ENCODE assay signal across 10 mouse cellular contexts in the genomic region with DNA sequence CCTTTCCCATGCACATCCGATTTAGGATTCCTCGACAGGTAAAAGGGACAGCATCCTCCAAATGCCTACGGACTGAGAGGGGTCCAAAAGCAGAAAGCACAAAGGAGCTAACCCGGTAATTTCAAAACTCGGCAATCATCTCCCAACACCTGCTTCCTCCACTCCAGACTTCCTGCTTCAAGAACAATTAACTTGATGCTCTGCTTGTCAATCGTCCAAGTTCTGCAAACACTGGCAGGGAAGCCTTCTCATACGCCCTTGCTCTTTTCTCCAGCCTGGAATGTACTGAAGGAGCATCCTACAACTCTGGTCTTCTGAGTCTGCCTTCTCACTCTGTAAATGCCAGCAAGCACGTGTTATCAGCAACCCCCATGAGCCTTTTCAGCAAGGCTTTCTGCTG. TPM values are rescaled to one million over a fixed set of nuclear protein-coding genes. Genes with fewer than 3 reads are reported as not detected.
A peak's percentile ranks its signal among the peaks of the same experiment; 100 is the strongest.
DNase-seq lines count a peak whose midpoint lies in the region; ATAC-seq and TF ChIP-seq lines count a peak whose summit lies in the region.
"Had no signal": no experiment of that assay in that cellular context is flagged by ENCODE, and none has a peak within 500 bp of the region (broad histone marks: within the 10 kb centered on the region; RNA-seq: fewer than 3 reads in every experiment).

No protein-coding gene starts in this region.

- H3K79me2 ChIP-seq in heart, adult 2 months (replicated peaks; ENCODE audit: control insufficient read depth, insufficient read depth, low read length) = no peaks in the 10 kb centered on the region

- no peak overlapping the region for H3K4me3 ChIP-seq in intestine, embryonic 16.5 days (ENCODE audit: low read length)
- no peak overlapping the region for H3K4me3 ChIP-seq in intestine, embryonic 15.5 days (replicated peaks)
- H3K4me3 ChIP-seq in heart, adult 2 months = no peak overlapping the region
- H3K4me3 ChIP-seq in lung, postnatal 0 days (ENCODE audit: low read depth, low read length) = no peak overlapping the region

- peak; percentile 81; the same call in 1 of the 2 replicates for TF ChIP-seq EP300 in heart, adult 2 months (IDR thresholded peaks at IDR 0.05; ENCODE audit: insufficient read depth, low read depth, low read length)
- peak; percentile 93 for TF ChIP-seq EP300 in lung, postnatal 0 days (IDR thresholded peaks at IDR 0.05)

- no peaks in the 10 kb centered on the region for H3K9me3 ChIP-seq in intestine, embryonic 16.5 days (ENCODE audit: control insufficient read depth, low read length)
- no peaks in the 10 kb centered on the region for H3K9me3 ChIP-seq in intestine, embryonic 15.5 days
- H3K9me3 ChIP-seq in lung, postnatal 0 days (ENCODE audit: low read length) = no peaks in the 10 kb centered on the region

- H3K4me2 ChIP-seq in intestine, embryonic 16.5 days (ENCODE audit: low read depth, low read length) = no peak overlapping the region
- no peak overlapping the region for H3K4me2 ChIP-seq in intestine, embryonic 15.5 days (replicated peaks)
- no peak overlapping the region for H3K4me2 ChIP-seq in lung, postnatal 0 days (replicated peaks; ENCODE audit: low read depth, low read length)

- no peak overlapping the region for H3K27ac ChIP-seq in intestine, embryonic 16.5 days (ENCODE audit: low read length)
- no peak overlapping the region for H3K27ac ChIP-seq in intestine, embryonic 15.5 days
- H3K27ac ChIP-seq in heart, adult 2 months = peak overlapping the region; percentile 51
- no peak overlapping the region for H3K27ac ChIP-seq in lung, postnatal 0 days (ENCODE audit: low read length)

- peak; percentile 71; the same call in 1 of the 2 replicates for TF ChIP-seq POLR2A in heart, adult 2 months (IDR thresholded peaks at IDR 0.05; ENCODE audit: insufficient read depth, low read depth, low read length)

- H3K36me3 ChIP-seq in intestine, embryonic 16.5 days (ENCODE audit: control insufficient read depth, insufficient read depth, low read length) = peaks cover 15% of the 10 kb centered on the region; the same call in 1 of the 2 replicates
- 0 out of 2 replicates have a peak, but pooled peaks cover 13% of the 10 kb centered on the region for H3K36me3 ChIP-seq in intestine, embryonic 15.5 days
- peaks cover 11% of the 10 kb centered on the region for H3K36me3 ChIP-seq in heart, adult 2 months (ENCODE audit: control insufficient read depth, insufficient read depth, low read length)
- peaks cover 21% of the 10 kb centered on the region for H3K36me3 ChIP-seq in lung, postnatal 0 days (ENCODE audit: insufficient read depth, low read length)

- intact Hi-C loops in heart, adult 2 months (cut with DNase I) = loop anchor here (2.0 kb wide), 2 partner anchors 19 to 37 kb away; partner anchors contain the start of gene Efnb2
- intact Hi-C loops in heart, postnatal 25 days (cut with DNase I) = no loop called here

- peak; percentile 26; the same call in 1 of the 2 replicates for ATAC-seq in intestine, embryonic 16.5 days
- no peak for ATAC-seq in intestine, embryonic 15.5 days
- peak; percentile 77 for ATAC-seq in lung, postnatal 0 days

- H3K27me3 ChIP-seq in intestine, embryonic 16.5 days (replicated peaks; ENCODE audit: control insufficient read depth, insufficient read depth, low read length) = no peaks in the 10 kb centered on the region
- no peaks in the 10 kb centered on the region for H3K27me3 ChIP-seq in intestine, embryonic 15.5 days (replicated peaks)
- H3K27me3 ChIP-seq in heart, adult 2 months (ENCODE audit: control insufficient read depth, insufficient read depth, low read length) = no peaks in the 10 kb centered on the region
- H3K27me3 ChIP-seq in lung, postnatal 0 days (replicated peaks; ENCODE audit: insufficient read depth, low read length) = no peaks in the 10 kb centered on the region

- no peaks in the 10 kb centered on the region for H3K4me1 ChIP-seq in intestine, embryonic 16.5 days (ENCODE audit: control insufficient read depth, insufficient read depth, low read length)
- H3K4me1 ChIP-seq in intestine, embryonic 15.5 days (replicated peaks) = 0 out of 2 replicates have a peak, but pooled peaks cover 2% of the 10 kb centered on the region
- H3K4me1 ChIP-seq in heart, adult 2 months (ENCODE audit: control insufficient read depth, insufficient read depth, low read length) = peaks cover 8% of the 10 kb centered on the region
- peaks cover 7% of the 10 kb centered on the region; the same call in 1 of the 2 replicates for H3K4me1 ChIP-seq in lung, postnatal 0 days (ENCODE audit: insufficient read depth, low read depth, low read length)

- DNase-seq in heart, adult 2 months = peak in 1 of 2 experiments; percentile 57
- peak; percentile 31 for DNase-seq in heart, postnatal 25 days (ENCODE audit: low spot score)
- peak; percentile 68 for DNase-seq in lung, postnatal 0 days (ENCODE audit: low spot score)
- DNase-seq in thymus, postnatal 25 days = no peak
- no peak for DNase-seq in frontal cortex, adult 2 months (ENCODE audit: extremely low spot score in 1 of 2, low spot score in 1 of 2)
- DNase-seq in cerebellum, adult 9-10 months = no peak
- DNase-seq: adrenal gland, postnatal 36 days; liver had no signal

- WGBS in intestine, embryonic 16.5 days = 54% methylated on average over 8 of the region's 8 CpGs
- 61% methylated on average over 8 of the region's 8 CpGs for WGBS in intestine, embryonic 15.5 days
- WGBS in heart, adult 2 months = 24% methylated on average over 8 of the region's 8 CpGs
- WGBS in lung, postnatal 0 days = 25% methylated on average over 8 of the region's 8 CpGs

- TF ChIP-seq CTCF in heart, adult 2 months (IDR thresholded peaks at IDR 0.05) = no peak
- no peak for TF ChIP-seq CTCF in lung, postnatal 0 days (IDR thresholded peaks at IDR 0.05)

- H3K9ac ChIP-seq in intestine, embryonic 16.5 days (ENCODE audit: low read depth, low read length) = no peak overlapping the region
- no peak overlapping the region for H3K9ac ChIP-seq in intestine, embryonic 15.5 days
- no peak overlapping the region for H3K9ac ChIP-seq in heart, adult 2 months (ENCODE audit: low read depth, low read length)
- no peak overlapping the region for H3K9ac ChIP-seq in lung, postnatal 0 days (replicated peaks; ENCODE audit: low read depth)

RNA-seq across cellular contexts. Expression of gene Efnb2, which starts 37.6 kb away (rescaled TPM):
- polyA plus RNA-seq in intestine, embryonic 16.5 days (2015; fragmentation: Nextera tagmentation; extraction: Ambion mirVana) = 4.9 and 8.6 TPM in 2 replicates
- 14.1 TPM in 2 replicates for polyA plus RNA-seq in intestine, embryonic 15.5 days (2015; fragmentation: Nextera tagmentation; extraction: Ambion mirVana)
- total RNA-seq in heart, adult 2 months (2021) = 10 to 100 TPM; 16.8 to 24.1 TPM
- polyA plus RNA-seq in heart, adult 2 months (2012; rRNA removed) = 22.2 and 27.8 TPM in 2 replicates
- total RNA-seq in heart, postnatal 25 days (2021) = 10 to 100 TPM; 24.8 to 29.4 TPM
- 26.7 and 30.1 TPM in 2 replicates for polyA plus RNA-seq in lung, postnatal 0 days (2015; fragmentation: Nextera tagmentation; extraction: Ambion mirVana)
- polyA plus RNA-seq in frontal cortex, adult 2 months (2012; rRNA removed) = 26.4 and 41.4 TPM in 2 replicates

Comparison
In these comparisons a context has a peak if more than half of its experiments do, and no peak if none do; other contexts are left out.
1. DNase-seq: peak in heart, postnatal 25 days (single experiment) and lung, postnatal 0 days (single experiment); none in thymus, postnatal 25 days (single experiment), frontal cortex, adult 2 months (0 of 2) and cerebellum, adult 9-10 months (single experiment).